Mouse (Mus musculus) spleen, postnatal 36 days (tissue): ENCODE measurements around the gene Cstf2t.
A peak's percentile ranks its signal among the peaks of the same experiment; 100 is the strongest.

ENCODE experiments used
- DNase-seq, 2 experiments: peaks; one replicate each; pipeline ENCODE4 v3.0.0; 2022; ENCODE audit warnings: low spot score in 2 of 2, mixed read lengths in 1 of 2

Gene Cstf2t

GRCm38 (mm10) chr19:31082662-31083429 lies at the start of gene Cstf2t:
TSS of gene Cstf2t (plus strand) at chr19:31082837.
- peak; percentile 99 for DNase-seq

GRCm38 (mm10) chr19:31038951-31039350 lies 43.7 kb upstream of the Cstf2t start:
- DNase-seq = no peak

GRCm38 (mm10) chr19:31040948-31041847 lies 41.4 kb upstream of the Cstf2t start:
- no peak for DNase-seq

- no peak for DNase-seq
Measured at GRCm38 (mm10) chr19:31046601-31047000, 36.0 kb upstream of the Cstf2t start.

GRCm38 (mm10) chr19:31064740-31065139 lies 17.9 kb upstream of the Cstf2t start:
- DNase-seq = no peak

- DNase-seq = no peak
Measured at GRCm38 (mm10) chr19:31065206-31065781, 17.3 kb upstream of the Cstf2t start.

GRCm38 (mm10) chr19:31073959-31074716 lies 8.5 kb upstream of the Cstf2t start:
- no peak for DNase-seq

GRCm38 (mm10) chr19:31074717-31075063 lies 7.9 kb upstream of the Cstf2t start:
- no peak for DNase-seq

- no peak for DNase-seq
Measured at GRCm38 (mm10) chr19:31076106-31076505, 6.5 kb upstream of the Cstf2t start.

GRCm38 (mm10) chr19:31078241-31078640 lies 4.4 kb upstream of the Cstf2t start:
- no peak for DNase-seq

- no peak for DNase-seq
Measured at GRCm38 (mm10) chr19:31082226-31082625, 411 bp upstream of the Cstf2t start.

GRCm38 (mm10) chr19:31083761-31084160 lies 1.1 kb downstream of the Cstf2t start:
- DNase-seq = no peak

GRCm38 (mm10) chr19:31097857-31098256 lies 15.2 kb downstream of the Cstf2t start:
- no peak for DNase-seq

GRCm38 (mm10) chr19:31099369-31099768 lies 16.7 kb downstream of the Cstf2t start:
- DNase-seq = no peak

- DNase-seq = no peak
Measured at GRCm38 (mm10) chr19:31104764-31105163, 22.1 kb downstream of the Cstf2t start.

GRCm38 (mm10) chr19:31106036-31106435 lies 23.4 kb downstream of the Cstf2t start:
- DNase-seq = no peak

GRCm38 (mm10) chr19:31106835-31107554 lies 24.4 kb downstream of the Cstf2t start:
- no peak for DNase-seq

GRCm38 (mm10) chr19:31114690-31115089 lies 32.1 kb downstream of the Cstf2t start:
- DNase-seq = no peak

GRCm38 (mm10) chr19:31124628-31125027 lies 42.0 kb downstream of the Cstf2t start:
- no peak for DNase-seq

- no peak for DNase-seq
Measured at GRCm38 (mm10) chr19:31132614-31133013, 50.0 kb downstream of the Cstf2t start.

GRCm38 (mm10) chr19:31136316-31136715 lies 53.7 kb downstream of the Cstf2t start:
- no peak for DNase-seq
